Mouse (Mus musculus) ovary, postnatal 36 days (tissue): ENCODE data around the gene 1190005I06Rik.
A peak's percentile ranks its signal among the peaks of the same experiment; 100 is the strongest.

ENCODE experiments used
- DNase-seq: peaks from one replicate; pipeline ENCODE4 v3.0.0; 2022; ENCODE audit warnings: low spot score, mixed read lengths

The 1190005I06Rik gene

GRCm38 (mm10) chr8:120577821-120578220, 69.6 kb downstream of the 1190005I06Rik start:
- DNase-seq, result no peak

GRCm38 (mm10) chr8:120575801-120576200, 71.6 kb downstream of the 1190005I06Rik start:
- no peak for DNase-seq

GRCm38 (mm10) chr8:120574941-120575340, 72.5 kb downstream of the 1190005I06Rik start:
- DNase-seq, result peak; percentile 63

GRCm38 (mm10) chr8:120573866-120574265, 73.6 kb downstream of the 1190005I06Rik start:
- DNase-seq, result no peak

- no peak for DNase-seq
Observed at GRCm38 (mm10) chr8:120572534-120572933, 74.9 kb downstream of the 1190005I06Rik start.

GRCm38 (mm10) chr8:120571561-120571960, 75.9 kb downstream of the 1190005I06Rik start:
- DNase-seq, result no peak

- DNase-seq, result peak; percentile 74
Observed at GRCm38 (mm10) chr8:120569939-120570715, 77.3 kb downstream of the 1190005I06Rik start.

- DNase-seq, result no peak
Observed at GRCm38 (mm10) chr8:120569123-120569522, 78.3 kb downstream of the 1190005I06Rik start.

GRCm38 (mm10) chr8:120568164-120568798, 79.2 kb downstream of the 1190005I06Rik start:
- no peak for DNase-seq

- DNase-seq, result peak; percentile 4
Observed at GRCm38 (mm10) chr8:120567731-120568130, 79.7 kb downstream of the 1190005I06Rik start.

- DNase-seq, result no peak
Observed at GRCm38 (mm10) chr8:120566681-120567080, 80.8 kb downstream of the 1190005I06Rik start.

GRCm38 (mm10) chr8:120565151-120565711, 82.2 kb downstream of the 1190005I06Rik start:
- no peak for DNase-seq

GRCm38 (mm10) chr8:120563851-120564837, 83.3 kb downstream of the 1190005I06Rik start:
- peak; percentile 76 for DNase-seq

GRCm38 (mm10) chr8:120563348-120563724, 84.1 kb downstream of the 1190005I06Rik start:
- no peak for DNase-seq

GRCm38 (mm10) chr8:120562680-120563347, 84.6 kb downstream of the 1190005I06Rik start:
- no peak for DNase-seq

- DNase-seq, result no peak
Observed at GRCm38 (mm10) chr8:120561539-120562435, 85.6 kb downstream of the 1190005I06Rik start.

- no peak for DNase-seq
Observed at GRCm38 (mm10) chr8:120560535-120560934, 86.9 kb downstream of the 1190005I06Rik start.

GRCm38 (mm10) chr8:120559654-120560053, 87.8 kb downstream of the 1190005I06Rik start:
- DNase-seq, result no peak
